Mouse (Mus musculus): ENCODE results near the gene Gigyf1.

- TF ChIP-seq CTCF (IDR thresholded peaks at IDR 0.05; ENCODE audit: insufficient read depth, low read length), result peak; percentile 52
- TF ChIP-seq POLR2A (IDR thresholded peaks at IDR 0.05; ENCODE audit: borderline replicate concordance, extremely low read depth, low read depth, low read length), result no peak
Measured at GRCm38 (mm10) chr5:137518436-137518835, at the start of gene Gigyf1.

All from lung, adult 2 months (tissue).